Mouse (Mus musculus) embryo, embryonic 11.5 days (tissue): ENCODE results near the gene Rasl10a.
"Not testable (repeated sequence)": the region's sequence is repeated elsewhere in the genome, so short reads cannot be mapped to it uniquely, and the experiment has no call there.

Experiments used
- DNase-seq: peaks from one replicate; pipeline ENCODE4 v3.0.0-alpha.2; 2012; ENCODE audit warnings: low read depth, low spot score

Gene Rasl10a

DNA sequence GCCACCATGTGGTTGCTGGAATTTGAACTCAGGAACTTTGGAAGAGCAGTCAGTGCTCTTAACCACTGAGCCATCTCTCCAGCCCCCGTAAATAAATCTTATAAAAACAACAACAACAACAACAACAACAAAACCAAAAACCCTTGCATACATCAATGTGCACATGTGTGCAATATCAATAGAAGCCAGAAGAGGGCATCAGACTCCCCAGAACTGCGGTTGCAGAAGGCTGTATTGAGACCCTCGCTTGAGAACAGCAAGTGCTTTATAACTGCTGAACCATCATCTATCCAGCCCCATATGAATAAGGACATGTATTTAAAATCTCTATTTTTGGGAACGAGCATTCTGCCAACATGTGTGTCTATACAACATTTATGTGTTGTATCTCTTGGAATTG, 17.0 kb downstream of the Rasl10a start:
- DNase-seq, result no peak

GRCm38 (mm10) chr11:5075760-5076159, 17.8 kb downstream of the Rasl10a start:
- DNase-seq, result no peak

DNA sequence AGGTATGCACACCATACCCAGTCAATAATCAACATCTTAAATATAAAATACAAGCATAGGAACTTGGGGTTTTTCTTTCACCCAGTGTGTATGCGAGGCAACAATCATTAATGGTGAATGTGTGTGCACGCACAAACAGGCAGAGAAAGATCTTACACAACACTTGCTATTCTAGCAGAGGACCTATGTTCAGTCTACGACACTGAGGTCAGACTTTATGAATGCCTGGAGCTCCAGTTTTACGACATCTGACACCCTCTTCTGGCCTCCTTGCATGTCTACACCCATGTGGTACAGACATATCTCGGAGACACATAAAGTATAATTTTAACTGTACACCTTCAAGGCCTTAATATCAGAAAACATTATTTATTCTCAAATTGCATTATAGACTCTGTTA, 18.9 kb downstream of the Rasl10a start:
- not testable (repeated sequence) for DNase-seq

- DNase-seq, result no peak
Observed at GRCm38 (mm10) chr11:5089147-5089546, 31.2 kb downstream of the Rasl10a start.

GRCm38 (mm10) chr11:5091706-5092105, 33.8 kb downstream of the Rasl10a start:
- no peak for DNase-seq

DNA sequence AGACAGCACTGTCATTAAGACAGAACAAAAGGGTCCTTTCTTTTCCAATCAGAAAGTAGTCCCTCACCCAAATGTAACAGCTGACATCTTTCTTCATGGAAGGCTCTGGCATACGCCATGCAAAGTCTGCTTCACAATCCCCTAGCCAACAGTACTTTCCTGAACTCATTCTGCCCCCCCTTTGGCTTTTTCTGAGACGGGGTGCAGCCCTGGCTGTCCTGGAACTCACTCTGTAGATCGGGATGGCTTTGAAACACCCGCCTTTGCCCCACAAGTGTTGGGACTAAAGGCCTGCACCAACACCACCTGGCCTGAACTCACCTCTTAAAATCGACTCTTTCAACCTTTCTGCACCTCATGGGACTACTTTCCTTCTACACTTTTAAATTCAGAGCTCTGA, 37.9 kb downstream of the Rasl10a start:
- no peak for DNase-seq

DNA sequence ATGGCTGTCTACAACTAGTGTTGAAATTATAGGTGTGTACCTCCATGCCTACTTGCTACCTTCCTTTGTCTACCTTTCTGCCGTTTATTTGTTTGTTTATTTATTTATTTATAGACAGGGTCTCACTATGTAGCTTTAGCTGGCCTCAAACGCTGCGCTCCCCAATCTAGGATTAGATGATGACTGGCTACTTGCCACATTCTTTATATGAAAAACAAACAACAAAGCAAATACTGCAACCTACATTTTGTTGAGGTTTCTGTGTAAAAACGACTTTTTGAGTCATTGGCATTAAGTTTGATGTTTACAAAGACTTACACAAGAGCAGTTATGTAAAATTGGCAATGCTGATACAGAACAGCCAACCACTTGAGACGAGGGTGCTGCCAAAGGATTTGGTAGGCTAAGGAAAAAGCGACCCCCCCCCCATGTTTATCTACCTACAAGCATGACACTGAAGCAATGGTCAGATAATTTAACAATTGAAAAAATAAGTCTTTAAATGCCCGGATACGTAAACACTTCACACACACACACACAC, 38.6 kb downstream of the Rasl10a start:
- no peak for DNase-seq

- DNase-seq, result peak; percentile 14
Observed at GRCm38 (mm10) chr11:5098035-5098735, 40.3 kb downstream of the Rasl10a start.

GRCm38 (mm10) chr11:5098736-5099542, 41.0 kb downstream of the Rasl10a start, which contains the start of the genes Rhbdd3 and Ewsr1:
Gene Rhbdd3, plus strand, starts transcription at chr11:5098926.
Gene Ewsr1, minus strand, starts transcription at chr11:5099266.
- peak; percentile 96 for DNase-seq

- peak; percentile 77 for DNase-seq
Observed at GRCm38 (mm10) chr11:5099576-5100183, 41.8 kb downstream of the Rasl10a start.

GRCm38 (mm10) chr11:5100283-5100682, 42.4 kb downstream of the Rasl10a start:
- no peak for DNase-seq

DNA sequence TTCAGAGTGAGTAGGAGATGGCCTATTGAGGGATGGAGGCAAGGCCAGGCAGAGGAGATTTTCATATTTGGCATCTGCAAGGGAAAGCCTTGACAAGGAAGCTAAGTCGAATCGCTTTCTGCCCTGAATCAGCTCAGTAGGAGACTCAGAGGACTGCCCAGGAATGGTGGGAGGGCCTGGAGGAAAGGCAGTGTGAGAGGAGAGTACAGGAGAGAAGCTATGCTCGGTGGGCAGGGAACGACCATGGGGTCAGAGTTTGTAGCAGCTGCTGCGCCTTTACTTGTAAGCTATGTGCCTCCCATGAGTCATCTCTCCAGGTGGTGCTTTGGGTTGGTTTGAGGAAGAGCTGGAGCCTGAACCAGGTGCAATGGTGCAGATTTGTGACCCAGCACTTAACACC, 42.9 kb downstream of the Rasl10a start:
- no peak for DNase-seq

DNA sequence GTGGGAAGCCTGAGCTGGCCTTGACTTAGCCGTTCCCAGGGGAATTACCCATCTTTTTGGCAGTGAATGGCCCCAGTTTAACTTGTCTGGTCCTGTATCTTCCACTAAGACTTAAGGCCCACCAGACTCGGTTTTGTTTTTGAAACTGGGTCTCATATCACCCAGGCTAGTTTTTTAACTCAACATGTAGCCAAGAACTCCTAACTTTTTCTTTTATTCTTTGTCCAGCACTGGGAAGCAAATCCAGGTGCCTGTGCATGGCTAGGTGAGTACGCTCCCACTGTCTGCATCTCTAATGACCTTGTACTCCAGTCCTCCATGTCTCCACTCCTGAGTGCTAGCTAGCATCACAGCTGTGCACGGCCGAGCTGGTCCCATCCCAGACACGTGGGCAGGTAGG, 43.7 kb downstream of the Rasl10a start:
- DNase-seq, result no peak

GRCm38 (mm10) chr11:5102384-5102783, 44.5 kb downstream of the Rasl10a start:
- DNase-seq, result no peak

- DNase-seq, result no peak
Observed at GRCm38 (mm10) chr11:5103986-5104509, 46.1 kb downstream of the Rasl10a start.

DNA sequence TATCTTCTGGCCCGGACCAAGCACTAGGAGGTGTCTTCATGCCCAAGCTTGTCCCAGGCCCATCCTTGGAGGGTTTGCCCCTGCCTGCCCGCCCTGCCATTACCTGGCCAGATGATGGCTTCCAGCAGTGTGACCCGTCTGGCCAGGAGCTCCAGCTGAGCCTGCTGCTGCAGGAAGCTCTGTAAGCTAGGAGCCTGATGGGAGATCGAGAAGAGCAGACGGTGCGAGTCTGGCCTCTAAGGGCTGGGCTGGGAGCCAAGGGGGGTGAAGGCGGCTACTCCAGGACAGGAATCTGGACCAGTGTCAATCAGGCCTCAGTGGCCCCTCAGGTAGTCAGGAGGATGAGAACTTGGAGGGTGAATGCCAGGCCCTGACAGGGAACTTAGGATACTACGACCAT, 51.5 kb downstream of the Rasl10a start:
- DNase-seq, result no peak
